Mouse (Mus musculus) ovary, postnatal 36 days (tissue): ENCODE measurements around the gene Cdk19.

Source experiments
- DNase-seq: peaks from one replicate; pipeline ENCODE4 v3.0.0; 2022; ENCODE audit warnings: low spot score, mixed read lengths

Gene Cdk19

GRCm38 (mm10) chr10:40349631-40350177 is 10.3 kb downstream of the Cdk19 start:
- DNase-seq: peak; percentile 70

- DNase-seq: no peak
Measured at GRCm38 (mm10) chr10:40350245-40350932, 11.0 kb downstream of the Cdk19 start.

- no peak for DNase-seq
Measured at GRCm38 (mm10) chr10:40351156-40351555, 11.8 kb downstream of the Cdk19 start.

- no peak for DNase-seq
Measured at GRCm38 (mm10) chr10:40354081-40354480, 14.7 kb downstream of the Cdk19 start.

- DNase-seq: no peak
Measured at GRCm38 (mm10) chr10:40354556-40354955, 15.2 kb downstream of the Cdk19 start.

DNA sequence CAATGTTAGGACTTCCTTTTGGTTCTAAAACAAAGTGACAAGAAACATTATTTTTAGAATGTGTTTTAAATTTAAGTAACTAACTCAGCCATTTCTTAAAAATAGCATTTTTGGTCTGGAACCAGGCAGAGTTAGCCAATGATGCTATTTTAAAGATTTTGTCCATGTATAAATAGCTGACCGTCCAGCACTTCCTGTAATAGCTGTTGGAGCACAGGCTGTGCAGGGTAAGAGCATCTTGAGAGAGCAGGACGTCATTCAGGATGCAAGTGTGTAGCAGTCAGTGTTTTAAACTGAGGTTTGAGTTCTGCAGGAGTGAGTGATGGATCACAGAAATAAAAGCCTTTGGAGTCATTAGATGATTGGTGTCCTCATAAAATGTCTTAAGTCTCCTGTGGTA is 18.8 kb downstream of the Cdk19 start:
- DNase-seq: no peak

DNA sequence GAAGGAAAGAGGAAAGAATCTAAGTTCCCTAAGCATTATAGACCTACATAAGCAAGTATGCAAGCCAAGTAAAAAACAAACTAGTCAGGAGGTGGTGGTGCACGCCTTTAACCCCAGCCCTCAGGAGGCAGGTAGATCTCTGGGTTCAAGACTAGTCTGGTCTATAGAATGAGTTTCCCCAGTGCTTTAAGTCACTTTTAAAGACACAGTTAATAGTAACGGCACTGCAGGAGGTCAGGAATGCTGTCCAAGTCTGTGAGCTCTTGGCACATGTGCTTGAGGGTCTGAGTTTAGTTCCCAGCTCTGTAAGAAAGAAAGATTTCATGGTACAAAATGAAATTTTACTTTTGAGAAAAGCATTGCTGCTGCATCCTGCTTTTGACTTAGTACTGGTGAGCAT is 19.8 kb downstream of the Cdk19 start:
- DNase-seq: no peak

DNA sequence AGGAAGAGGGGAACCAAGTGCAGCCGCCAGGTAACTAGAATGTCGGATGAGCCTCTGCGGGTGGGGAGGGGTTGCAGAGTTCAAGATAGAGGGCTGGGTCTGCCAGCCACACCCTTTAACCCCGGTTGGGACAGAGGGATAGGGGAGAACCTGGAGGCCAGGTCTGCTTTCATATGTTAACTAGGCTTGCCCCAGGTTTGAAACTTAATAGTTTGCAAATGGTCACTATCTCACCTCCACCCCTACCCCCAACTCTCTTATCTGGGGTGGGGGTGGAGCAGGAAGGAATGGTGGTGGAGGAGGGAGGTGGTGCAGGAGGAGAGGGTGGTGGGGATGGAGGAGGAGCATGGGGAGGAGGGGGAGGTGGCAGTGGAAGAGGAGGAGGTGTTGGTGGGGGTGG is 23.6 kb downstream of the Cdk19 start:
- DNase-seq: no peak

- no peak for DNase-seq
Measured at GRCm38 (mm10) chr10:40364642-40365361, 25.4 kb downstream of the Cdk19 start.

DNA sequence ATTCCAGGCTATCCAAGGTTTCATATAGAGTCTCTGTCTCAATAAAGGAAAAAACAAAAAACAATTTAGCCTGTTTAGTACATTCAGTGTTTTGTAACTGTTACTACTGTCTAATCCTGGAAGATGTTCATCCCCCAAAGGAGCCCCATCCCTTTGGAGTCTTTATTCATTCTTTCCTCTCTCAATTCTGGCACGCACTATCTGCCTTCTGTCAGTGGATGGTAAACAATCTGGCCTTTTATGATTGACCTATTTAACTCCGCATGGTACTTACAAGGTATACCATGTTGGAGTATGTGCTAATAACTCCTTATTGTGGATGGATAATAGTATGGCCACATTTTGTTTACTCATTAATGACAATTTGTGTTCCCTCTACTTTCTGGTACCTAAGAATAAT is 26.6 kb downstream of the Cdk19 start:
- DNase-seq: no peak

DNA sequence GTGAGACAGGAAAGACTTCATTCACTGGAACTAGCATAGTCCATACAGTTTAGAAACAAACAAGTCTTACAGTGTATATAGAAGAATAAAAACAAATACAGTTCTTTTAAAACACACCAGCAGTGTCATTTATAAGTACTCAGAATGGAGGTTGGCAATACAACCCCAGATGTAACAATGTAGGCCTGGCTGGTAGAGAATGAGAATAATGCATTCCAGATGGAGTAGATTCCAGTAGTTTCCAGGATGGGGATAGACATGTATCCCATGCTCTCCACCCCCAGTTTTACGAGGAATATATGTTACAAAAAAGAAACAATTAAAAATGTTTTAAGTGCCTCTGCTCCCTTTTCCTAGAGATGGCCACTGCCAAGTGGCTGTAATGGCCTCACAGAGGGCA is 29.2 kb downstream of the Cdk19 start:
- DNase-seq: no peak

DNA sequence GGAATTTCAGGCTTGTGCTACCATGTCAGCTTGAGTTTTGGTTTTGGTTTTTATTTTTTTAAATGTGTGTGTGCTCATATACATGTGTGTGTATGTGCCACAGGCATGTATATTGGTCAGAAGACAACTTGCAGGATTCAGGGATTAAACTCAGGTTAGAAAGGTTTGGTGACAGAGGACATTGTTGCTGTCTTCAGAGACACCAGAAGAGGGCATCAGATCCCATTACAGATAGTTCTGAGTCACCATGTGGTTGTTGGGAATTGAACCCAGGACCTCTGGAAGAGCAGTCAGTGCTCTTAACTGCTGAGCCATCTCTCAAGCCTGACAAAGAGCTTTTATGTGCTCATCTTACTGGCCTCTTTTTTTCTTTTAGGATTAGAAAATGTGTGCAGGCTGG is 30.8 kb downstream of the Cdk19 start:
- no peak for DNase-seq

DNA sequence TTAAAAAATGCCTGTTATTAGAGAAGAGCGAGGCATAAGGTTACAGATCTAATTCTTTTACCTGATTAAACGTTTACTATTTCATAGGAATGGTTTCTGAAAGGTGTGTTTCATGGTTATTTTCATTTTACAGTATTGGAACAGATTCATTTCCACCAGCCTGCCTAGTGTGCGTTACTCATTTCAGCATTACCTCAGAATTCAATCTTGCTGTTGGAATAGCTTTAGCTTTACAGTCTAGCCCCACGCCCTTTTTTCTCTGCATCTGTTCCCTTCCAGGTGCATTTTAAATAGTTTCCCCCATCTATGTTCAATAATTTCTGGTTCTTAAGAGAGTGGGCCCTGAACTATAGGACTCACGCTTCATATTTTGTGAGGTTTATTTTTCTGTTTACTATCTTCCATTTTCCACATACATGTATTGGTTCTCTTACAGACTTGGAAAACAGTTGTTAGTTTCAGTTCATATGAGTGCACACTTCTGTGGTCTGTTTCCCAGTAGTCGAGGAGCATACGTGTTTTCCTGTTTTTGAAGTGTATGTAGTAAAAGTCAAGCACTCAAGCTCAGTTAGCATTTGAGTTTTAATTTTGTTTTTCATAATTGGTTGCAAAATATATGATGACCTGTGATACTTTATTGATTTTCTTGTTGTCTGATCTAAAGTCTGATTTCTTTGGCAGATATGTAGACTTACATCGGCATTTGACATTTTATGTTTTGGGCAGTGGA is 32.0 kb downstream of the Cdk19 start:
- no peak for DNase-seq

- DNase-seq: no peak
Measured at GRCm38 (mm10) chr10:40371914-40372675, 32.7 kb downstream of the Cdk19 start.

GRCm38 (mm10) chr10:40373749-40374148 is 34.4 kb downstream of the Cdk19 start:
- DNase-seq: no peak

DNA sequence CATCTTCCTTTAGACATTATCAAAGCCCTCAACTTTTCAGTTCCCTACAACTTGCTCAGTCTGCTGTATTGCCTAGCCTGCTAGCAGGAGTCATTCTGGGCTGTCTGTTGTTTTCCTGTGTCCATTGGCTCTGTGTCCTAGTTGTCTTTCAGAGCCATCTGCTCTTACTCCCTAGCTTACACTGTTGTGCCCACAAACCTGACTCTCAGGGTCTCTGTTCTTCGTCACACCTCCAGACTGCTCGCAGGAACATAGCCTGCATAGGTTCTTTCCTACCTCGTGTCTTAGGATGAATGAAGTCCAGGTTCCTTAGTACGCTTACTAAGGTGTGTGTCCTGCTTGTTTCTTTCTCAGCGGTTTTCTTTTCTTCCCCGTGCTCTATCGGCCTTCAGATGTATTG is 35.5 kb downstream of the Cdk19 start:
- no peak for DNase-seq

DNA sequence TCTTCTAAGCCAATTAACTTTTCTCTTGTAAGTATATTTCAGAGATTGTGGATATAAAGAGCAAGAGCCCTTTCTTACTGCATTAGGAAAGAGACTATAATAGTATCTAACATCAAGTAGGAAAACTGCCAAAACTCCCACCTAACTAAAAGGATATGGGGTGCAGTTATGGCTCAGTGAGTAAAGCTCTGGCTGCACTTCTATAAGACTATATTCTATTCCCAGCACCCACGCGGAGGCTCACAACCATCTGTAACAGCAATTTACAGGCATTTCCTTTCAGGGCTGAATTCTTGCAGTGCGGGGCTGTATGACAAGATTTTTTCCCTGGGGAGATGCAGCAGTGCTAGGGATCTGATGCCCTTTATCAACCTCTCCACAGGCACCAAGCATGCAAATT is 36.9 kb downstream of the Cdk19 start:
- no peak for DNase-seq

DNA sequence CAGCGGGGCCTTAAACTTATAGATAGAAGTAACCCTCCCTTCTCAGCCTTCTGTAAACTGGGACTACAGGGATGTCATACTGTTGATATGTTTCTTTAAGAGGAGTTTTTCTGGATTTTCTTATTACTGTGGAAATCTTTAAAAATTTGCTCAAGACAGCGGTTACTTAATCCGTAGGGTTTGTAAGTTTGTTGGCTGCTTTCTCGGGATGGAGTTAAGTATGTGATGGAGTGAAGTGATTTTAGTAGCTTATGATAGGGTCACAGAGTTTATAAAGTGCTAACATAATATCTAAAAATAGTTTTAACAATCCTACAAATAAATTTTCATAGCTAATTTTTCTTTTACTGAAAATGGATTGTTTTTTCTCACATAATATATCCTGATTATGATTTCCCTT is 38.9 kb downstream of the Cdk19 start:
- no peak for DNase-seq

- DNase-seq: no peak
Measured at GRCm38 (mm10) chr10:40379682-40380081, 40.3 kb downstream of the Cdk19 start.

GRCm38 (mm10) chr10:40385397-40385796 is 46.0 kb downstream of the Cdk19 start:
- DNase-seq: no peak

DNA sequence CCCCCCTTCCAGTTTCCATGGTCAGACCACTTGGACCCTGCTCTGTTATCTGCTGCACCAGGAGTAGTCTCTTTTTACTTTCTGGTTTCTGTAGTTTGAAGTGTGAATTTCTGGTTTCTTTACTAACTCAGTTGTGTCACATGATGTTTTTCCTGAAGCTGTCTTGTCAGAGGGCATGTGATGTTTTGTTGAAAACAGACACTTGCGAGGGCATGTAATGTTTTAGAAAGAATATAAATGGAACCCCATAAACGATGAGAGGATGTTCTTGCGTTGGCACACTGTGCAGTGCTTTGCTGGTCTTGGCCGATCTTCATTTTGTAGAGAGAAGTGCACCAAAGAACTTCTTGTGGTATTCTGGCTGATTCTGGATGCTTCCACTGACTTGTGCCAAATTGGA is 46.8 kb downstream of the Cdk19 start:
- no peak for DNase-seq
